Mouse (Mus musculus): ENCODE measurements around the gene Srebf2.

DNA sequence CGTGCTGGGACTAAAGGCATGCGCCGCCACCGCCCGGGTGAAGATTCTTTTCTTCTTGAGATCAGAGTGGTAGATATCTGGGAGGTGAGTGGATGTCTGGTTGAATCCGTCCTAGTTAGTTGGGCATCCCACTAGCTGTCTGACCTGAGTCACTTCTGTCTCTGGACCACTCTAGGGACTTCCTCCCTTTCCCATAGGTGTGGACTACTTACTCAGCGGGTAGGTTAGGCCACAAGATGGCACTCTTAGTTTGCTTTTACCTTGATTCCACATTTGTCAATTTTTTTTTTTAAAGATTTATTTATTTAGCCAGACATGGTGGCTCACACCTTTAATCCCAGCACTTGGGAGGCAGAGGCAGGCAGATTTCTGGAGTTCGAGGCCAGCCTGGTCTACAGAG, 7.8 kb upstream of the Srebf2 start:
- no peak for TF ChIP-seq CTCF (IDR thresholded peaks at IDR 0.05; ENCODE audit: borderline replicate concordance, control insufficient read depth, extremely low read depth, insufficient read depth, low read length, poor library complexity)
- no peak for TF ChIP-seq POLR2A (IDR thresholded peaks at IDR 0.05; ENCODE audit: control insufficient read depth, extremely low read depth, insufficient read depth, low read length, poor library complexity)
